Mouse (Mus musculus): ENCODE measurements around the gene Robo4. TPM values are rescaled to one million over a fixed set of nuclear protein-coding genes. Genes with fewer than 3 reads are reported as not detected.

Gene Robo4
- polyA plus RNA-seq, 1 experiment = not detected

- Histone ChIP-seq H3ac (ENCODE audit: control insufficient read depth, insufficient read length) (no peak within 1 kb of the TSS), H3K4me3 (no peak within 1 kb of the TSS), H3K27me3 (ENCODE audit: control insufficient read depth, insufficient read depth, insufficient read length) (peaks cover 40% of the 10 kb centered on the region)
Measured at GRCm38 (mm10) chr9:37432720-37433421, 31.2 kb downstream of the Robo4 start, which contains the start of gene Robo3. TSS of gene Robo3 (minus strand) at chr9:37433246.

GRCm38 (mm10) chr9:37433823-37434560 lies 32.3 kb downstream of the Robo4 start:
- TF ChIP-seq POLR2A (IDR thresholded peaks at IDR 0.05; ENCODE audit: insufficient read length, low read depth) (no peak), MAX (IDR thresholded peaks at IDR 0.05; ENCODE audit: low read depth) (no peak), USF1 (IDR thresholded peaks at IDR 0.05; ENCODE audit: low read depth) (no peak), CEBPB (IDR thresholded peaks at IDR 0.05; ENCODE audit: insufficient read depth, poor library complexity, severe bottlenecking) (no peak), TCF3 (IDR thresholded peaks at IDR 0.05; ENCODE audit: insufficient read length, low read depth) (no peak)
- Histone ChIP-seq H3ac (ENCODE audit: control insufficient read depth, insufficient read length) (no peak overlapping the region), H3K79me2 (ENCODE audit: control insufficient read depth, insufficient read depth) (no peaks in the 10 kb centered on the region), H3K4me3 (no peak overlapping the region), H3K36me3 (ENCODE audit: control insufficient read depth, insufficient read depth) (no peaks in the 10 kb centered on the region), H3K27me3 (ENCODE audit: control insufficient read depth, insufficient read depth, insufficient read length) (peaks cover 39% of the 10 kb centered on the region), H3K4me2 (ENCODE audit: low read depth) (no peak overlapping the region)

More at GRCm38 (mm10) chr9:37432720-37433421, 31.2 kb downstream of the Robo4 start, which contains the start of gene Robo3:
- Histone ChIP-seq H3K36me3 (ENCODE audit: control insufficient read depth, insufficient read depth) (no peaks in the 10 kb centered on the region), H3K4me2 (ENCODE audit: low read depth) (no peak within 1 kb of the TSS), H3K79me2 (ENCODE audit: control insufficient read depth, insufficient read depth) (no peaks in the 10 kb centered on the region)
- no peak for TF ChIP-seq TCF3 (IDR thresholded peaks at IDR 0.05; ENCODE audit: insufficient read length, low read depth)
- TF ChIP-seq MYOD1 (IDR thresholded peaks at IDR 0.05; ENCODE audit: control insufficient read depth in 1 of 3, insufficient read length in 2 of 3, low read depth in 2 of 3) = no peak
- no peak for TF ChIP-seq MAX (IDR thresholded peaks at IDR 0.05; ENCODE audit: low read depth)
- no peak for TF ChIP-seq E2F4 (IDR thresholded peaks at IDR 0.05; ENCODE audit: insufficient read depth)
- TF ChIP-seq REST (IDR thresholded peaks at IDR 0.05; ENCODE audit: insufficient read depth, insufficient read length) = no peak
- TF ChIP-seq POLR2AphosphoS2 (IDR thresholded peaks at IDR 0.05; ENCODE audit: insufficient read length, low read depth) = no peak

- H3ac ChIP-seq (ENCODE audit: control insufficient read depth, insufficient read length) = no peak overlapping the region
- H3K4me3 ChIP-seq = no peak overlapping the region
- no peaks in the 10 kb centered on the region for H3K36me3 ChIP-seq (ENCODE audit: control insufficient read depth, insufficient read depth)
- no peak for TF ChIP-seq TCF3 (IDR thresholded peaks at IDR 0.05; ENCODE audit: insufficient read length, low read depth)
- TF ChIP-seq CEBPB (IDR thresholded peaks at IDR 0.05; ENCODE audit: insufficient read depth, poor library complexity, severe bottlenecking) = no peak
- no peak for TF ChIP-seq E2F4 (IDR thresholded peaks at IDR 0.05; ENCODE audit: insufficient read depth)
- TF ChIP-seq POLR2A (IDR thresholded peaks at IDR 0.05; ENCODE audit: insufficient read length, low read depth) = no peak
- no peak for TF ChIP-seq USF1 (IDR thresholded peaks at IDR 0.05; ENCODE audit: low read depth)
- TF ChIP-seq TCF12 (IDR thresholded peaks at IDR 0.05; ENCODE audit: insufficient read depth, poor library complexity, severe bottlenecking) = no peak
- TF ChIP-seq MYOD1 (IDR thresholded peaks at IDR 0.05; ENCODE audit: control insufficient read depth in 1 of 3, insufficient read length in 2 of 3, low read depth in 2 of 3) = no peak
- TF ChIP-seq MYOG (IDR thresholded peaks at IDR 0.05; ENCODE audit: control insufficient read depth in 1 of 3, insufficient read depth in 1 of 3, insufficient read length in 2 of 3, low read depth in 2 of 3) = no peak
- TF ChIP-seq REST (IDR thresholded peaks at IDR 0.05; ENCODE audit: insufficient read depth, insufficient read length) = no peak
- no peak for TF ChIP-seq MAX (IDR thresholded peaks at IDR 0.05; ENCODE audit: low read depth)
- no peak for TF ChIP-seq POLR2AphosphoS2 (IDR thresholded peaks at IDR 0.05; ENCODE audit: insufficient read length, low read depth)
- no peak for TF ChIP-seq SRF (IDR thresholded peaks at IDR 0.05; ENCODE audit: control insufficient read depth, insufficient read length, low read depth)
- H3K27me3 ChIP-seq (ENCODE audit: control insufficient read depth, insufficient read depth, insufficient read length) = peaks cover 32% of the 10 kb centered on the region
- no peak overlapping the region for H3K4me2 ChIP-seq (ENCODE audit: low read depth)
- no peaks in the 10 kb centered on the region for H3K79me2 ChIP-seq (ENCODE audit: control insufficient read depth, insufficient read depth)
Measured at GRCm38 (mm10) chr9:37434932-37435331, 33.2 kb downstream of the Robo4 start.

GRCm38 (mm10) chr9:37435616-37436015 lies 33.9 kb downstream of the Robo4 start:
- Histone ChIP-seq H3K4me2 (ENCODE audit: low read depth) (no peak overlapping the region), H3K36me3 (ENCODE audit: control insufficient read depth, insufficient read depth) (no peaks in the 10 kb centered on the region), H3ac (ENCODE audit: control insufficient read depth, insufficient read length) (no peak overlapping the region), H3K27me3 (ENCODE audit: control insufficient read depth, insufficient read depth, insufficient read length) (peaks cover 32% of the 10 kb centered on the region), H3K4me3 (no peak overlapping the region), H3K79me2 (ENCODE audit: control insufficient read depth, insufficient read depth) (no peaks in the 10 kb centered on the region)
- TF ChIP-seq CEBPB (IDR thresholded peaks at IDR 0.05; ENCODE audit: insufficient read depth, poor library complexity, severe bottlenecking) (no peak), E2F4 (IDR thresholded peaks at IDR 0.05; ENCODE audit: insufficient read depth) (no peak), MYOG (IDR thresholded peaks at IDR 0.05; ENCODE audit: control insufficient read depth in 1 of 3, insufficient read depth in 1 of 3, insufficient read length in 2 of 3, low read depth in 2 of 3) (no peak), REST (IDR thresholded peaks at IDR 0.05; ENCODE audit: insufficient read depth, insufficient read length) (no peak), SRF (IDR thresholded peaks at IDR 0.05; ENCODE audit: control insufficient read depth, insufficient read length, low read depth) (no peak), TCF3 (IDR thresholded peaks at IDR 0.05; ENCODE audit: insufficient read length, low read depth) (no peak), TCF12 (IDR thresholded peaks at IDR 0.05; ENCODE audit: insufficient read depth, poor library complexity, severe bottlenecking) (no peak), MAX (IDR thresholded peaks at IDR 0.05; ENCODE audit: low read depth) (no peak), POLR2A (IDR thresholded peaks at IDR 0.05; ENCODE audit: insufficient read length, low read depth) (no peak)
